Mouse (Mus musculus) ES-E14 (cell line): ENCODE measurements around the gene Neurod6.

Experiments used
- CHD2 ChIP-seq: IDR thresholded peaks from 2 replicates; pipeline ENCODE4 v1.6.1; 2014; ENCODE audit warnings: mild to moderate bottlenecking, low read depth, low read length, inconsistent platforms
- HCFC1 ChIP-seq: IDR thresholded peaks from 2 replicates; pipeline ENCODE4 v1.6.1; 2012; ENCODE audit warnings: low read length, inconsistent platforms, borderline replicate concordance; ENCODE audit not compliant: insufficient read depth
- MAFK ChIP-seq: IDR thresholded peaks from 2 replicates; pipeline ENCODE4 v1.6.1; 2014; ENCODE audit warnings: mild to moderate bottlenecking, low read depth, low read length, inconsistent platforms; ENCODE audit not compliant: insufficient read depth
- ZC3H11A ChIP-seq: IDR thresholded peaks from 2 replicates; pipeline ENCODE4 v1.6.1; 2012; ENCODE audit warnings: low read depth, mild to moderate bottlenecking, inconsistent platforms, low read length, borderline replicate concordance

DNA sequence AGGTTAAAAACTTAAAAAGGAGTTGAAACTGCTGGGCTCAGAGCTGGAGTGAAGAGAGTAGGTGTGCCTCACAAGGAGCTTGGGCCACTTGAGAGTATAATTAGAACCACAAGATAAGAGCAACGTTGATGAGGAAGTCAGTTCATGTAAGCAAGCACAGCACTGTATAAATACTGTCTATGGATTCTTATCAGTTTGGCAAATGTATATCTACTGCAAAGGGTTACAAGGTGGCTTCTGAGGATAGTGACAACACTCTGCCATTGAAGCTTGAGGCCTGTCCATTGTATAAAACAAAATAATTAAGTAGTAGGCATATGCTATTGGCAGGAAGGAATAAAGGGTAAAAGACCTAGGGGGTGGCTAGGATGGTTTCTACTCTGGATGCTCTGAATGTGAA is 46.4 kb downstream of the Neurod6 start:
- TF ChIP-seq MAFK = no peak
- no peak for TF ChIP-seq ZC3H11A
- no peak for TF ChIP-seq HCFC1
- TF ChIP-seq CHD2 = no peak
